Mouse (Mus musculus): ENCODE results near the gene Clec12b. TPM values are rescaled to one million over a fixed set of nuclear protein-coding genes. Genes with fewer than 3 reads are reported as not detected.

The Clec12b gene
- polyA plus RNA-seq, 1 experiment from 2014 or later: not detected

DNA sequence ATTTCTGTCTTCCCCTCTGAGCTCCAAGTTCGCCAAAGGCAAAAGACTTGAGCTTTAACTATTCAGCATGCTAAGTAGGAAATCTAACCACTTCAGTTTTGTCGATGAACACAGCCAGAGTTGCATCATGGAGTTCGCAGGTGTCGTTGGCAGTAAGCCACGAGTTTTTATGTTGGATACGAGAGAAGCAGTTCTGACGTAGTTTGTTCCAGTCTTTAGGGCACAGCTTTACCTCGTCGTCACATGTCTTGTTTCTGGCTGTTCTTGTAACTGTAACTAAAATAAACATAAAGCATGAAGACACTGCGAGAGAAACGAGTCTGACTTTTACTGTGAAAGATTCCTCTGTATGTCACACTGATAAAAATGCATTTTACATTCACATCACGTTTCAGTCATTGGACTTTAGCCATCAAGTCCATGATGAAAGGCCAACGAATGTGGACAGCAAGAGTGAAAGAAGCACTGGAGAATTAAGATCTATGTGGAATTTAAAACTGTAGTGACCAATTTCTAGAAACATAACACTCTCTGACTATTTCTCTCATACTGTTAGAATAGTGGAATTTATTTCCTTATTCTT lies 59.0 kb downstream of the Clec12b start:
- no peak for ATAC-seq (ENCODE audit: insufficient number of reproducible peaks, insufficient read depth, low FRiP score, low TSS enrichment, low read depth)
- Histone ChIP-seq H3K4me3 (no peak overlapping the region), H3K9ac (no peak overlapping the region), H3K9me3 (no peaks in the 10 kb centered on the region), H3K27ac (no peak overlapping the region), H3K36me3 (no peaks in the 10 kb centered on the region), H3K27me3 (no peaks in the 10 kb centered on the region), H3K4me1 (no peaks in the 10 kb centered on the region), H3K4me2 (no peak overlapping the region)
- 66% methylated on average over 13 of the region's 13 CpGs for WGBS

DNA sequence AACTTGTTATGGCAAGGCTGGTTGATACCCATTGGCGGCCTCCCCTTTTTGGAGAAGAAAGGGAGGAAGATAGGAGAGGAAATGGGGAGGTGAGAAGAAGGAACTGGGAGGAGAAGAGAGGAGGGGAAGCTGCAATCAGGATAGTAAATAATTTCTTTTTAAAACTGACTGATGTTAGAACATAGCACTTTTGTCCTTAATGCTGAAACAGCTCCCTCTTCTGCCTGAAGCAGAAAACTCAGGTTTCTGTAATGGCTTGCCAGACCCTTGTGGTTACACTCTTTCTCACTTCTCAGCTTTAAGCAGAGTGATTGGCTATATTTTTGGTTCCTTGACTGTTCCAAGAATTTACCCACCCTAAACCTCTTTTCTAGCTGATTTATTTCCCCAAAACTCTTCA lies 59.7 kb downstream of the Clec12b start:
- no peak for ATAC-seq (ENCODE audit: insufficient number of reproducible peaks, insufficient read depth, low FRiP score, low TSS enrichment, low read depth)
- Histone ChIP-seq H3K4me3 (no peak overlapping the region), H3K9me3 (no peaks in the 10 kb centered on the region), H3K4me2 (no peak overlapping the region), H3K4me1 (no peaks in the 10 kb centered on the region), H3K27ac (no peak overlapping the region), H3K36me3 (no peaks in the 10 kb centered on the region), H3K27me3 (no peaks in the 10 kb centered on the region), H3K9ac (no peak overlapping the region)
- WGBS: 64% methylated on average over 1 of the region's 1 CpGs

Other genes with a start within 250 kb of the Clec12b start
- 0.28 and 0.58 TPM in 2 replicates for gene Clec2d, start 205.3 kb downstream of the Clec12b start, polyA plus RNA-seq (2015; fragmentation: Nextera tagmentation; extraction: Ambion mirVana)
- gene Cd69, start 110.4 kb downstream of the Clec12b start, polyA plus RNA-seq (2015; fragmentation: Nextera tagmentation; extraction: Ambion mirVana): not detected in 2 replicates
- gene 4922502D21Rik, start 54.1 kb downstream of the Clec12b start, polyA plus RNA-seq (2015; fragmentation: Nextera tagmentation; extraction: Ambion mirVana): 0.17 TPM in 1 of 2 replicates, not detected in the other
- gene Clec12a, start 43.2 kb downstream of the Clec12b start, polyA plus RNA-seq (2015; fragmentation: Nextera tagmentation; extraction: Ambion mirVana): 1.4 and 1.8 TPM in 2 replicates
- gene Clec1b, start 11.4 kb upstream of the Clec12b start, polyA plus RNA-seq (2015; fragmentation: Nextera tagmentation; extraction: Ambion mirVana): 2.7 and 2.9 TPM in 2 replicates
- 0.06 and 0.08 TPM in 2 replicates for gene Clec9a, start 23.0 kb upstream of the Clec12b start, polyA plus RNA-seq (2015; fragmentation: Nextera tagmentation; extraction: Ambion mirVana)
- 2.3 and 2.7 TPM in 2 replicates for gene Clec1a, start 66.1 kb upstream of the Clec12b start, polyA plus RNA-seq (2015; fragmentation: Nextera tagmentation; extraction: Ambion mirVana)
- not detected in 2 replicates for gene Olr1, start 121.3 kb upstream of the Clec12b start, polyA plus RNA-seq (2015; fragmentation: Nextera tagmentation; extraction: Ambion mirVana)
- not detected in 2 replicates for gene Tmem52b, start 126.7 kb upstream of the Clec12b start, polyA plus RNA-seq (2015; fragmentation: Nextera tagmentation; extraction: Ambion mirVana)
- 50.5 and 55.2 TPM in 2 replicates for gene Gabarapl1, start 147.3 kb upstream of the Clec12b start, polyA plus RNA-seq (2015; fragmentation: Nextera tagmentation; extraction: Ambion mirVana)
- not detected in 2 replicates for gene Klre1, start 192.0 kb upstream of the Clec12b start, polyA plus RNA-seq (2015; fragmentation: Nextera tagmentation; extraction: Ambion mirVana)
- gene Klrd1, start 205.9 kb upstream of the Clec12b start, polyA plus RNA-seq (2015; fragmentation: Nextera tagmentation; extraction: Ambion mirVana): 0.30 TPM in 1 of 2 replicates, not detected in the other
- 0.08 and 0.15 TPM in 2 replicates for gene Klrk1, start 238.0 kb upstream of the Clec12b start, polyA plus RNA-seq (2015; fragmentation: Nextera tagmentation; extraction: Ambion mirVana)

Measured in embryonic facial prominence, embryonic 13.5 days (tissue).